Mouse (Mus musculus) liver, embryonic 12.5 days (tissue): ENCODE results near the gene Gm826. TPM values are rescaled to one million over a fixed set of nuclear protein-coding genes. Genes with fewer than 3 reads are reported as not detected.

Experiments
- polyA plus RNA-seq: library from polyadenylated mRNA; unstranded; fragments of >200 nt; fragmentation: Nextera tagmentation; extraction: Ambion mirVana; gene quantifications from 2 replicates; pipeline ENCODE4 v1.2.1, GENCODE M21; 2016

Gene Gm826
- polyA plus RNA-seq, 1 experiment from 2014 or later = 8.2 TPM

Other genes with a start within 250 kb of the Gm826 start
- 3.0 and 3.1 TPM in 2 replicates for gene Mafb, start 32.9 kb upstream of the Gm826 start, polyA plus RNA-seq